Mouse (Mus musculus): Measurements from ENCODE around the gene Nek1.

DNA sequence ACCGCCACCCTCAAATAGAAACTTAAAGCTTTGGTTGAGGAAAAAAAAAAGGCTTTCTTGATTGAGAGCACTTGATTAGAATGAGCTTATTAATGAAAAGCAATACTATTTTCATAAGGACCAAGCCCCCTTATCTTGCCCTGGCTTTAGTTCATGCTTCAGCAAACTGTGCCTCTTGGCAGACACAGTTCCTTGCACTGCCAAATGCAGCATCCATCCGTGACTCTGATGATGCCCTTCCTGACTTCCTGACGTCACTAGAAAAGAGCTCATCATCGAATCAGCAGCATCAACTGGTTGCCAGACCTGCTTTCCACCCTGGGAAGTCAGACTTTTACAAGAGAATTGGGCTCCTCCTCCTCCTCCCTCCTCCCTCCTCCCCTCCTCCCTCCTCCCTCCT lies 157.6 kb downstream of the Nek1 start:
- TF ChIP-seq POLR2A (IDR thresholded peaks at IDR 0.05; ENCODE audit: low read depth, low read length), result no peak
- TF ChIP-seq CTCF (conservative IDR thresholded peaks at IDR 0.05; ENCODE audit: insufficient read depth, insufficient read length, low read depth, low read length), result no peak
